Mouse (Mus musculus) stomach, postnatal 0 days (tissue): ENCODE data around the gene Fxn.

Experiments used
- CTCF ChIP-seq: IDR thresholded peaks from 2 replicates; pipeline ENCODE4 v1.5.1; 2016; ENCODE audit warnings: antibody characterized with exemption, low read depth, mild to moderate bottlenecking, moderate library complexity
- EP300 ChIP-seq: optimal IDR thresholded peaks from 2 replicates; pipeline ENCODE3; 2016; ENCODE audit warnings: antibody characterized with exemption

GRCm38 (mm10) chr19:24321900-24322311, 41.5 kb upstream of the Fxn start:
- TF ChIP-seq CTCF (no peak), EP300 (no peak)
